Mouse (Mus musculus) ovary, postnatal 36 days (tissue): ENCODE results near the gene Gcnt3.
"Not testable (repeated sequence)": the region's sequence is repeated elsewhere in the genome, so short reads cannot be mapped to it uniquely, and the experiment has no call there.

Experiments used
- DNase-seq: peaks from one replicate; pipeline ENCODE4 v3.0.0; 2022; ENCODE audit warnings: low spot score, mixed read lengths

Gene Gcnt3

DNA sequence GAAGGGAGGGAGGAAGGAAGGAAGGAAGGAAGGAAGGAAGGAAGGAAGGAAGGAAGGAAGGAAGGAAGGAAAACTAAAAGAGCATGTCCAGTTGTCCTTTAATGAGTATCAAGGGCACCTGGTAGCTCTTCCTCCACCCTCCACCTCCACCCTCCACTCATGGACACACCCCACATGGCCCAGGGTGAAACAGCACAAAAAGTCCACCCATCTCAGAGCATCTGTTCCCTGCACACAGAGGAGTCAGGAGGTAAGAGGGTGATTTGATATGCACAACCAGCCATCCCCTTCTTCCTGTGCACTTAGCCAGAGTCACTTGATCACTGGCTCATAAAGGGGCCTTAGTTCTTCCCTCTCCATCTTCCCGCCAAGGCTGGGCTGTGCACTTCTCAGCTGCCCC lies 5.0 kb upstream of the Gcnt3 start:
- DNase-seq: no peak

DNA sequence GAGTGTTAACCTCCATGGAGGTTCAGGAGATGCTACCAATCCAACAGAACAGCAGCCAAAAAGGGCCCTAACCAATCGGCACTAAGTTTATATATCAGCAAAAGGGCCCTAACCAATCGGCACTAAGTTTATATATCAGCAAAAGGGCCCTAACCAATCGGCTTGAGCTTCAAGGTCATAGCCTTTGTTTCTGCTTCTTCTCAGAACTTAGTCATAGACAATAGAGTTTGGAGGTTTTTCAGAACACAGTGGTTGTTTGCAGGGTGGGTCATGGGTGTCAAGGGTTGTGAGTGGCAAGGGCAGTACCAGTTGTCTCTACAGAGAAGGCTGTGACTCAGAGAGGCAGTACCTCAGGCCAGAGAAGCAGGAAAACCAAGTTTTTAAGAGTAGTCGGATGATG lies 4.2 kb upstream of the Gcnt3 start:
- no peak for DNase-seq

DNA sequence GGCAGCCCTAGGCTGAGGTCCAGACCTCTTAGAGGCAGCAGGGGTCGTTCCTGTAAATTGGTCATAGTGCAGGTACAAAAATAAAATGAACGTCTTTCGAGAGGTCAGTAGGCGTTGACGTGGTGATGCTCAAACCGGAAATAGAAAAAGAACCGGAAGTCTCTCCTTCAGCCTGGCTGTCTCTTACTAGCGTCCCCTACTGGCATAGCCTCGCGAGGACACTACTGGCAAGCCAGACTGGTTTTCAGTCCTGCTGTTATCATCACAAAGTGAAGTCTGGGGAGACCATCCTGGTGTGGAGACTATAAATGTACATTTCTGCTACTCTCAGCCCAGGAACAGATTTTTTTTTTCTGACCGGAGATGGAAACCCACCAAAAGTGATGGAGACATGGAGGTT lies 2.7 kb upstream of the Gcnt3 start:
- no peak for DNase-seq

DNA sequence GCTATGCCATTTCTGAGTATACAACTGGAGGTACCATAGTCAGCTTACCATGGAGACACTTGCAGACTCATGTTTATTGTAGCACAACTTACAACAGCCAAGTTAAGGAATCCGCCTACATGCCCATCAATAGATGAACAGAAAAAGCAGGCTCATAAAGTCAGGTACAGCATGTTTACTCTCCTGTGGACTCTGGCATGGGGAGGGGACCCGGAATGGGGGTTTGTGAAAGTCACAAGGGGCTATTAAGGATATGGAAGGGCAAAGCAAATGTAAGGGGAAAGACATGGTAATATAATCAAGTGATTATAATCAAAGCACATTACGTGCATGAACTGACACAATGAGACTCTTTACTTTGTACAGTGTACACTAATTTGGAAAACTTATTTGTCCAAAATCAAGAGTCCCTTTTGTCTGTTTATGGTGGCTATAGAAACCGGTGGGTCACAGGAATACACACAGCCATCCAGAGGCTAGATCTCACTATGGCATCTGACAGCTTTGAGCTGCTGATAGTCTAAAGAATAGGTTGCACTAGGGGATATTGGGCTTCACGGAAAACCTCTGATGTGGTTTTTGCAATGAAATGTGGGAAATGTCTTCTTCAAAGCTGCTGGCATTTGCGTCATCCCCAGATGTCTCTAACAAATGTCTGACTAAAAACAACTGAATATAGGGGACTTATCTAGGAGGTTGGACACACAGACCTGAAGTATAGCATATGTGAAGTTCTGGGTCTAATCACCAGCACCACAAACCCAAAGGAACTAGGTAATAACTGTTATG lies 1.9 kb upstream of the Gcnt3 start:
- no peak for DNase-seq

DNA sequence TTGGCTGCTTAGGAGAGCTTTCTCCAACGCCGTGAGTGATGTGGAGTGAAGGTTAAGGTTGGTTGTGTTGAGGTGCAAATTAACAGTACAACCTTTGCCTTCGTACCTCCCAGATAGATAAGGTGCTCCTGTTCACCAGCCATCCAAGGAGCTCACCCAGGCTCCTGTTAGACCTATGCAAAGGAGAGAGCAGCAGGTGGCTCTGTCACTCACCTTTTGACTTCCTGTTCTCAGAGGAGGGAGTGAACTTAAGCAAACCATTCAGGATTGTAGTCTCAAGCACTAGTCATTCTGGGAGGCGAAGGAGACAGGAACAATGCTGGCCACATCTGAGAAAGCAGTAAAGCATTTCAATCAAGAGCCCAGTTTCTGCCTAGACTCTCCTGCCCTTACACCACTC lies 1.2 kb downstream of the Gcnt3 start:
- DNase-seq: no peak

DNA sequence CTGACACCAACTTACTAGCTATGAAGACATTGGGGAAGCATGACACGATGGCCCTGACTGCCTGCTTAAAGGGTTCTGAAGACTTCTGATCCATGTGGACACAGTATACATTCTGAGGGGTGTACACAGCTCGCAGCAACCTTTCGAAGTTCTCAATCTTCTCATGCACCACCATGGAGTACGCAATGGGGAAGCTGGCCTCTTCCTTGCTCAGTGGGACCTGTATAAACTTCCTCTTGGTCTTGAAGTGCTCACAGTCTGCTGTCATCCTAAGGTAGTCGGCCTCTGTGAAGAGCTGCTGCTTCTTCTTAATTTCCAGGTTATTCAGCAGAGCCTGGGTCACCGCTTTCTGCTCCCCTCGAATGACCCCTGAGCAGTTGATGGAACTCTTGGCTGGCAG lies 3.2 kb downstream of the Gcnt3 start:
- no peak for DNase-seq

DNA sequence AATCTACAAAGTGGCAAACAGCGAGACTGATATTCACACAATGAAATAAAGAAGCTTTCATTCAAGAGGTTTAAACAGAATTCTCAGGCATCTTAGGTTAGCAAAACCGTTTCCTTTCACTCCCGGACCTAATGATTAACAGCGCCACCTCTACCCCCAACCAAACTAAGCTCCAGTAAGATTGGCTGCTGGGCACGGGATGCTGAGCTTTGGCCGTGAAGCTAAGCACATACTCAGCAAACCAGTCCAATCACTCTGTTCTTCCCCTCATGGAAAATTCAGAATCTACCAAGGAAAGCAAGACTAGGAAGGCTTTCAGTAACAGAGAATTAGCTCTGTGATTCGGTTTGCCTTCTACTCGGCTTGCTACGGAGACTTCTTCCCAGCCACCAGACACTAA lies 4.8 kb downstream of the Gcnt3 start:
- no peak for DNase-seq

DNA sequence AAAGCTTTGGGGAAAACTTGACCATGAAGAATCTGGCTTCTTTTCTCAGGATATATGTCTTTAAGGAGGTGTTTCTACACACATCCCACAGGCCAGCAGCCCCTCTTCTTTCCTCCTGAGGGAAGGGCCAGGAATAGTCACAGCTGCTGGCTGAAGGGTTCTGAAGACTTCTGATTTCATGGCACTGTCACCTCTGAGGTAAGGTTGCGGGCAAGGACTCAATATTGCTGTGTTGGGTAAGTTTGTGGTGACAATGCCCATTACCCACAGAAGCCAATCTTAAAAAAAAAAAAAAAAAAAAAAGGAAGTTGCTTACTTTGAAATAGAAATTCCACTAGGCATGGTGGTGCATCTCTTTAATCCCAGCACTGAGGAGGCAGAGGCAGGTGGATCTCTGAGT lies 5.7 kb downstream of the Gcnt3 start:
- no peak for DNase-seq

DNA sequence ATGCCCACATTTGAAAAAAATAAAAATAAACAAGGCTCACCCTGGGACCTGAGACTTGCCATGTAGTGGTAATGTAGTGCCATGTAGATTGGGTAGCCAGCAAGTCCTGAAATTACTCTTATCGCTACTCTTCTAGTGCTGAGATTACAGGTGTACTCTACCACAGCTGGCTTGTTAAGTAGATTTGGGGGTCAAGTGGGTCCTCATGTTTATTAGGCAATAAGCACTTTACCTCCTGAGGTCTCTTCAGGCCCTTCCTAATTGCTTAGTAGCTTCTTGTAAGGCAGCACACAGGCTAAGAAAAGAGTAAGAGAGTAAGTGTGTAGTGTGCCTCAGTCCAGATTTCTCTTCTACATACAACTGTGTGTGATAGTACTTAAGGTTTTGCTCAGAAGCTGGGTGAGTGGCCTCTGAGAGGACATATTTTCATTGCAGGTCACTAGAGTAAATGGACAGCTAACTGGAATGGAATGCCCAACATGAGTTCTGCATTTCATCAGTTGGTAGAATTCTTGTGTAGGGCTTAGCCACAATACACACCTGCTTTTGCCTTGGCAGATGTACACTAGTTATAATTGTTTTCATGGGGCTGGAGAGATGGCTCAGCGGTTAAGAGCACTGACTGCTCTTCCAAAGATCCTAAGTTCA lies 12.4 kb downstream of the Gcnt3 start:
- DNase-seq: no peak

DNA sequence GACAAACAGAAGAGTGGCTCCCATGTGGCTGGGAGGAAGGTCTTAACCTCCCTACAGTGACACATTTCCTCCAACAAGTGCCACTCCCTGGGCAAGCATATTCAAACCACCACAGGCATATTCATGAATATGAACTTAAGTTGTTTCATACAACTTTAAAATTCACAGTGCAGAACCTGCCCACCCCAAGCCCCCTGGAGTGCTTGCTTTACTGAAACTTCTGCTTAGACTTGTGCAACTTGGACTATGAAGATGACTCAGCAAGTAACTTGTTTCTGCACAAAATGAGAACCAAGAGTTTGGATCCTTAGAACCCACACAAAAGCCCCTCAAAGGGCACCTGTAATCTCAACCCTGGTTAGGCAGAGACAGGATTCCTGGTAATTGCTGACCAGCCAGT lies 13.2 kb downstream of the Gcnt3 start:
- no peak for DNase-seq

DNA sequence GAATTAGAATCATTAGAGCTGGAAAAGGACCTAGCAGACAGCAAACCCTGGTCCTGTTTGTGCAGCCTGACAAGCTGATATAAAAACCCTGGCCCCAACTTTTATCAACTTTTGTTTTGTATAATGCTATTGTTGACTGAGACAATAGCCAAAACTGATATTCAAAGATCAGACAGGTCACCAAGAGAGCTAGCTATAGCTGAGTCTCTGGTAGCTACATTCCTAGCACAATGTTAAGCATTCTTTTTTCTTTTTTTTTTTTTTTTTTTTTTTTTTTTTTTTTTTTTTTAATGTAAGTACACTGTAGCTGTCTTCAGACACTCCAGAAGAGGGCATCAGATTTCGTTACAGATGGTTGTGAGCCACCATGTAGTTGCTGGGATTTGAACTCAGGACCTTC lies 14.3 kb downstream of the Gcnt3 start:
- not testable (repeated sequence) for DNase-seq

DNA sequence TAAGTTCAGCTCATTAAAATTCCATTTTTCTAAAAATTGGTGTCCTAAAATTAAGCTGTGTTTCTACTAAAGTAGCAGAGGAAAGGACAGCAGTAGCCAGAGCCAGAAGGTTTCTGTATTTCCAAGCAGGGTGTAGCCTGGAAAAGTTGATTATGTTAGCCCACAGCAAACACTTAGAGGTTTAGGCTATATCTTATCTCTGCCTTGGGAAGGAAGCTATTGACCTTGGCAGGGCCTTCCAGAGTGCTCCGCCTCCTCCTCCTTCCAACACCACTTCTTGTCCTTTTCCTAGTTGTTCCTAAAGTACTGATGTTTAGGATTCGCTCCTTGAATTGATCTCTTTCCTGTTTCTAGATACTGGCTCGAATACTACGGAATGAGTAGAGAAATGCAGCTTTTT lies 15.8 kb downstream of the Gcnt3 start:
- DNase-seq: no peak

DNA sequence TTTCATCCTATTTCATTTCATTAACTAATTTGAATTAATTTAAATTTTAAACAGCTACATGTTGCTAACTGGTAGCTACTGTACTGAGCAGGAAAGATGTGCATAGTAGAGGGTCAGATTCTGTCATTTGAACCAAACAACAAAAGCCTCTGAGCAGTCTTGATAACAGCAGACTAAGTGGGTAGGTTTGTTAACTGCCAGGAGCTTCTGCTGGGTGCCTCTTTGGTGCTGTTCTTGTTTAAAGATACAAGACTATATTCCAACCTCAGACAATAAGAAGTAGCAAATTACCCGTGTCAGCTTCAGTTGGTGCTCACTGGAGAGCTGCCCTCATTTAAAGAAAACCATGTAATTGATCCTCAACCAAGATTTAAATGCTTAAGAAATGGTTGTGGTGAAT lies 16.3 kb downstream of the Gcnt3 start:
- no peak for DNase-seq

DNA sequence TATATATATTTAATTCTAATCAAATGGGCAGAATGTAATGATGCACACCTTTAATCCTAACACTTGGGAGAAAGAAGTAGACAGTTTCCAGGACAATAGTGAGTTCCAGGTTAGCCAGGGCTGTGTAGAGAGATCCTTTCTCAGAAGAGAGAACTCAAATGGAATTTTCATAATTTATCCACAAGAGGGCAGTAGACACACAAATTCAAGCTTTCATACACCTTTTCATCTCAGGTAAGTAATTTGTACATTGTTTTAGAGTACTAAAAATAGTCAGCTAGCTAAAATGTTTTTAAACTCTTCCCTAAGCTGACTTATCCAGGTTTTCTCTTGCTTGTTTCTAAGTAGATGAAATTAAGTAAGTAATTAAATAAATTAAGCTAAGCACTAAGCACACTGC lies 19.0 kb downstream of the Gcnt3 start:
- no peak for DNase-seq

DNA sequence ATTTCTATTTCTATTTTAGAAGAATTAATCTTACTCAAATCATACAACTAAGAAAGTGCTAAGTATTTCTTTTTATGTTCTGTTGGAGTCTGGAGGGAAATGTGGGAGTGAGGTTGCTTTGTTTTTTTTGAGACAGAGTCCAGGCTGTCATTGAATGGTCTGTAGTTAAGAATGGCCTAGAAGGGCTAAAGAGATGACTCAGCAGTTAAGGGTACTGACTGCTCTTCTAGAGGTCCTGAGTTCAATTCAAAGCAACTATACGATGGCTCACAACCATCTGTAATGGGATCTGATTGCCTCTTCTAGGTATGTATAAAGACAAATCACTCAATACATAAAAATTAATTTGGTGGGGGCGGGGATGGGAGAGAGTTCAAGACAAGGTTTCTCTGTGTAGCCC lies 22.3 kb downstream of the Gcnt3 start:
- no peak for DNase-seq

DNA sequence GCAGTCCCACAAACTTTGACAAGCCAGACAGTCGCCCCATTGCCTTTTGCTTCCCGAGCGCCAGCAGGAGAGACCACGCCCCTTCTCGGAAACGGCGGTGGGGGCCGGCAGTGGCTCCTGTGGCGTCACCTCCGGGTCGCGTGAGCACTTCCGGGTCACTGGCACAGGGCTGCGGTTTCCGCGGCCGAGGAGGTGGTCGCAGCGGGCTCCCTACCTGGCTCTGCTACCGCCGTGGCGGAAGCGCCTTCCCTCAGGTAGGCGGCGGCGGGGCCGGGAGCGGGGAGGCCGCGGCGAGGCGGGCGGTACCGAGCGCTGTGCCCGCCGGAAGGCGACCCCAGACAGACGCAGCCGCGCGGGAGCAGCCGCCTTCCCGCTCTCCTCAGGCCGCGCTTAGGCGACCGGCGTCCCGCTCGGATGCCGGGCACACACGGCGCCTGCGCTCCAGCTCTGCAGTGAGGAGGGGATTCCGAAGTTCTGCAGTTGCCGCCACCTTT lies 25.4 kb downstream of the Gcnt3 start, which contains the start of gene Gtf2a2:
Gtf2a2 (plus strand) TSS at position 143 of the 494 bp plus-strand sequence.
- DNase-seq: peak; percentile 92

DNA sequence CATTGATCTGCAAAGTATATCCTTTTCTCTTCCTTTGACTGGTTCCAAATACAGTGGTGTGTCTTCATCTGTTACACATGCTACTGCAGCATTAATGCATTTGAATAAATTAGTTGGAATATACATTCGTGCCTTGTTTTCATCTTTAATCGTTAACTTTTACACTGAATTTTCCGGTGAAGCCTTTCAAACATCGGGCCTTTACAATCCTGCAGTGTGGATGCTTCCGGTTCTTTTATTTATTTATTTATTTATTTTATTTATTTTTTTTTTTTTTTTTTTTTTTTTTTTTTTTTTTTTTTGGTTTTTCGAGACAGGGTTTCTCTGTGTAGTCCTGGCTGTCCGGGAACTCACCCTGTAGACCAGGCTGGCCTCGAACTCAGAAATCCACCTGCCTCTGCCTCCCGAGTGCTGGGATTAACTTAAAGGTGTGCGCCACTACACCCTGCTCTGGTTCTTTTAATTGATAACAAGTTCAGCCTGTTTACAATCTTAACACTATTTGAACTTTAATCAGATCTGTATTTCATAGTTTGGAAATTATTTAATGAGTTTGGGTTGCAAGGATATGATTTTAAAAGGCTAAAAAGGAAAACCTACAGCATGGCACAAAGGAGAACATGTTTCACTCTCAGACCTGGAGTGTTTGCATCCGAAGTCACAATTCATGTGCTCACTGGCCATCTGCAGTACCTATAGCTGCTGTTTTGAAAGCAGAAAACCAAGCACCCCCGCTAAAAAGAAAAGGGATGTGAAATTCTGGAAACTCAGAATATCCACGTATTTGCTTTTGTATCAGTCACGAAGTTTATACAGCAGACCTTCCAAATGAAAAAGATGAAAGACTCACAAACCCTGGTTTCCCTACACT lies 26.1 kb downstream of the Gcnt3 start:
- DNase-seq: no peak

DNA sequence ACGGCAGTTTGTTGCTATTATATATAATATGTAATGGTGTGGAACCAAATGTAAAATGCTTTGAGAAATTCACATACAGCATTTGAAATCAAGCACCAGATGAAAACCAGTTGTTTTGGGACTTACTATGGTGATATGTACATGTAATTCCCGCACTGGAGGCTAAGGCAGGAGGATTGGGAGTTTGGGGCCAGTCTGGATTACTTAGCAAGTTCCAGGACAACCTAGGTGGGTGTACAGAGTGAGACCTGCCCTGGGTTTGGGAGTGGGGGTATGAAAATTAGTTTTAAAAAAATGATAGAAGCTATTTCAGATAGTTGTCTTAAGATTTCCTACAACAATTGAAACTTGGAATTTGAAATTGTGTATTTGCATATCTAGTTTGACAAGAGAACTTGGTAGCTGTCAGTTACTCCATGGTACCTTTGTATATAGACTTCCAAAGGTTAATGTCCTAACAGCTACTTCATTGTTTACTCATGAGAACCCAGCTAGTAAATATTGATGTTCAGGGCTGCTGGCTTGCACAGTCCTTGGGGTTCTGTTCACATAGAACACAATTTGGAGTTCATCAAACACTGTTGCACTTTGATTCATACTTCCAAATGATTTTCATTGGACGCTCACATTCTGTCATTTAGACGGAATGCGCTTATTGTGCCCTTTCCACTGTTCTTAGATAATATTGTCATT lies 27.0 kb downstream of the Gcnt3 start:
- no peak for DNase-seq

DNA sequence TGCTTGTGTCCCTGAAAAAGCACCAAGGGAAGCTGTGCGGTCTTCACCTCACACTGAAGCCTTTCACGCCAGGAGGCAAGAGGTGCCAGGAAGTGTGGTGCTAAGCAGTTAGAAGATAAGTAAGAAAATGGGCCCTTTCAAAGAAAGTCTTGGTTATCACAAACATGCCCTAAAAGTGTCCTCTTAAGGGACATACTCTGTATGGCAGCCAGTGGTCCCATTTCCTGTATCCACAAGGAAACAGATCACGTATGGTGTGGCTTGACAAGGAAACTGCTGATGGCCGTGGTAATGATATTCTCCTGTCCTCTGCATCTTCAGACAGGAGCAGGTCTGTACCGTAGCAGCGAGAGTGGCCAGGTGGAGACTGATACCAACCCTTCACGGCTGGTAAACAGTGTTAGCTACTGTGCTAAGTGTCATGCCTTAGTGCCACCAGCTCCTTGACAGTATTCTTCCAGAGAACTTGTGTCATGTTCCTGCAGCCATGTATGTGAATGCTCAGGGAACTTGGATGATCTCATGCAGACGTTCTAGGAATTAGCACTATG lies 28.1 kb downstream of the Gcnt3 start:
- no peak for DNase-seq

DNA sequence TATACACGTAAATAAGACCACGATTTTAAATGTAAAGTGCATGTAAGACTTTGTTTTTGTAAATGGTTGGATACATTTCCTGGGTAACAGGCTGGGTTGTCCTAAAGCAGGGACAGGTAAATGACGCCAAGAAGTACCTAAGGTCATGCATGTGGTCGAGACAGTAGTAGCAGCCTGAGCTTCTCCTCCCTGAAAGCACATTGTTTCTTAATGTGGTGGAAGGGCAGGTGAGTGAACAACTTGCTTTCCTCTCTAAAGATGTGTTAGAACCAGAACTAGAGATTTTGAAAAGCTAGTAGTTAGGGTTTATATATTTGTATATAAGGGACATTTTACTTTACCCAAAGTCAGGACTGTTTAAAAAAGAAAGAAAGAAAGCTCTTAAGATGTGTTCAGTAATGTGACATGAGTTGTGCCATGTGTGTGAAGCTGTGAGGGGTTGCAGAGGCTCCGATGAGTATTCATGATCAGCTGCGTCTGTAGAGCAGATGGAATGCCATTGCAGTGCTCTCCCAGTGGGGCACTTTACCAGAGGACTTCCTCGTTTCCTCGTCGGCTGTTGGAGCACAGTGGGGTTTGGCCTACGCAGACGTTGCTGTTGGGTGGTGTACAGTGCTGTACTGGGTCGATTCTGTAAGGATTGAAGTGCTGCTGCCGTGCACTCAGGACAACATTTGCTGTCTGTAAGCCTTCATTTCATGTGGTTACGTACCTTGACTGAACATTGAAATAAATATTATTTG lies 30.2 kb downstream of the Gcnt3 start:
- no peak for DNase-seq

DNA sequence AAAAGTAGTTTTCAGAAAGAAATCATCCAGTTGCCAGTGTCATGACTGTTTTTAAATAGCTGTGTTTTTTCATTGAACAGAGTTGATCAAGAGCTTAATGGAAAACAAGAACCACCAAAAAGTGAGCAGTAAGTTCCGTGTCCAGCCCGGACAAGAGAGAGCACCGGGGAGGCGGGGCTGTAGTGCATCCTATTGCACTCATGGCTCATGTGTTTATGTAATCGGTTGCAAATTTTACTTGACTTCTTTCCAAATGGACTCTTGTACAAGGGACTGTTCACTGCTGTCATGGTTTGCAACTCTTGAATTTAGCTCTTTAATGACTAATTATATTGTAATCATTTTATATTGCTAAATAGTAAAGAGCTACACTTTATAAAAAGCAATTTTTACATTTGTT lies 30.9 kb downstream of the Gcnt3 start:
- no peak for DNase-seq
